Mouse (Mus musculus): ENCODE data around the gene Chp1.

DNA sequence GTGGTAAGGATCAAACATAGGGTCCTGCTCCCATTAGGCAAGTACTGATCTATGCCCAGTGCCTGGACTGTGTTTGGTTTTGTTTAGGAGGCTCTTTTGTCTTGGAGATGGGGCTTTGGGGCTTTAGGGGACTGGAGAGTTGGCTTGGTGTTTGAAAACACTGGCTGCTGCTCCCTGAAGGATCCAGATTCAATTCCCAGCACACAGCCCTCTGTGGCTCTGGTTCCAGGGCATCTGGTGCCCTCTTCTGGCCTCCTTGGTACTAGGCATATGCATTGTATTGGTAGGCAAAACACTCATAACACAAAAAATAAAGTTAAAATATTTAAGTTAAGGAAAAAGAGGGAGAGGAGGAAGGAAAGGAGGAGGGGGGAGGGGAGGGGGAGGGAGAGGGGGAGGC lies 40.4 kb upstream of the Chp1 start:
- TF ChIP-seq EP300 (IDR thresholded peaks at IDR 0.05) (no peak), CTCF (IDR thresholded peaks at IDR 0.05) (peak; percentile 49)
